Mouse (Mus musculus): ENCODE measurements around the gene Fam193b. TPM values are rescaled to one million over a fixed set of nuclear protein-coding genes. Genes with fewer than 3 reads are reported as not detected.
A peak's percentile ranks its signal among the peaks of the same experiment; 100 is the strongest.

Gene Fam193b
- polyA plus RNA-seq, 1 experiment from 2014 or later, result 8.7 TPM

GRCm38 (mm10) chr13:55542891-55543290 is 28.0 kb downstream of the Fam193b start:
- no peaks in the 10 kb centered on the region for H3K9me3 ChIP-seq (replicated peaks; ENCODE audit: control insufficient read depth, low read length)
- no peak overlapping the region for H3K4me2 ChIP-seq (ENCODE audit: low read depth, low read length)
- no peak for ATAC-seq (ENCODE audit: low read depth)
- 79% methylated on average over 4 of the region's 4 CpGs for WGBS (ENCODE audit: insufficient replicate concordance)
- no peak overlapping the region for H3K9ac ChIP-seq (ENCODE audit: low read depth, low read length)
- H3K36me3 ChIP-seq (ENCODE audit: control insufficient read depth, insufficient read depth), result peaks cover 11% of the 10 kb centered on the region
- no peaks in the 10 kb centered on the region for H3K27me3 ChIP-seq (ENCODE audit: control insufficient read depth, insufficient read depth, low read depth, low read length)
- no peak overlapping the region for H3K27ac ChIP-seq (ENCODE audit: low read length)
- H3K4me1 ChIP-seq (ENCODE audit: control insufficient read depth, low read depth, low read length), result peaks cover 21% of the 10 kb centered on the region
- H3K4me3 ChIP-seq (ENCODE audit: low read depth, low read length), result no peak overlapping the region

GRCm38 (mm10) chr13:55540933-55541332 is 30.0 kb downstream of the Fam193b start:
- WGBS (ENCODE audit: insufficient replicate concordance), result 72% methylated on average over 2 of the region's 2 CpGs
- Histone ChIP-seq H3K27ac (ENCODE audit: low read length) (no peak overlapping the region), H3K4me3 (ENCODE audit: low read depth, low read length) (no peak overlapping the region), H3K27me3 (ENCODE audit: control insufficient read depth, insufficient read depth, low read depth, low read length) (no peaks in the 10 kb centered on the region), H3K4me2 (ENCODE audit: low read depth, low read length) (no peak overlapping the region), H3K36me3 (ENCODE audit: control insufficient read depth, insufficient read depth) (peaks cover 11% of the 10 kb centered on the region), H3K9ac (ENCODE audit: low read depth, low read length) (no peak overlapping the region), H3K4me1 (ENCODE audit: control insufficient read depth, low read depth, low read length) (peaks cover 28% of the 10 kb centered on the region), H3K9me3 (replicated peaks; ENCODE audit: control insufficient read depth, low read length) (no peaks in the 10 kb centered on the region)
- no peak for ATAC-seq (ENCODE audit: low read depth)

- H3K27me3 ChIP-seq (ENCODE audit: control insufficient read depth, insufficient read depth, low read depth, low read length), result no peaks in the 10 kb centered on the region
- peaks cover 24% of the 10 kb centered on the region for H3K4me1 ChIP-seq (ENCODE audit: control insufficient read depth, low read depth, low read length)
- peak within 1 kb of the TSS; percentile 76 for H3K9ac ChIP-seq (ENCODE audit: low read depth, low read length)
- WGBS (ENCODE audit: insufficient replicate concordance), result under 1% methylated on average over 70 of the region's 70 CpGs
- peaks cover 14% of the 10 kb centered on the region for H3K36me3 ChIP-seq (ENCODE audit: control insufficient read depth, insufficient read depth)
- H3K9me3 ChIP-seq (replicated peaks; ENCODE audit: control insufficient read depth, low read length), result no peaks in the 10 kb centered on the region
- peak within 1 kb of the TSS; percentile 43; the same call in 1 of the 2 replicates for H3K27ac ChIP-seq (ENCODE audit: low read length)
- peak within 1 kb of the TSS; percentile 69 for H3K4me2 ChIP-seq (ENCODE audit: low read depth, low read length)
- H3K4me3 ChIP-seq (ENCODE audit: low read depth, low read length), result peak within 1 kb of the TSS; percentile 81
- peak; percentile 98 for ATAC-seq (ENCODE audit: low read depth)
These were observed 34.4 kb downstream of the Fam193b start, which contains the start of gene Ddx41 for GRCm38 (mm10) chr13:55536194-55537175. TSS of gene Ddx41 (minus strand) at chr13:55536658.

- Histone ChIP-seq H3K27ac (ENCODE audit: low read length) (no peak overlapping the region), H3K9ac (ENCODE audit: low read depth, low read length) (peak overlapping the region; percentile 76), H3K4me3 (ENCODE audit: low read depth, low read length) (peak overlapping the region; percentile 81), H3K4me2 (ENCODE audit: low read depth, low read length) (peak overlapping the region; percentile 69), H3K9me3 (replicated peaks; ENCODE audit: control insufficient read depth, low read length) (no peaks in the 10 kb centered on the region), H3K36me3 (ENCODE audit: control insufficient read depth, insufficient read depth) (peaks cover 14% of the 10 kb centered on the region), H3K4me1 (ENCODE audit: control insufficient read depth, low read depth, low read length) (peaks cover 24% of the 10 kb centered on the region), H3K27me3 (ENCODE audit: control insufficient read depth, insufficient read depth, low read depth, low read length) (no peaks in the 10 kb centered on the region)
- ATAC-seq (ENCODE audit: low read depth), result no peak
- WGBS (ENCODE audit: insufficient replicate concordance), result 17% methylated on average over 17 of the region's 17 CpGs
These were observed 35.1 kb downstream of the Fam193b start for GRCm38 (mm10) chr13:55535796-55536193.

- ATAC-seq (ENCODE audit: low read depth), result no peak
- 82% methylated on average over 15 of the region's 15 CpGs for WGBS (ENCODE audit: insufficient replicate concordance)
- Histone ChIP-seq H3K4me2 (ENCODE audit: low read depth, low read length) (peak overlapping the region; percentile 69), H3K36me3 (ENCODE audit: control insufficient read depth, insufficient read depth) (peaks cover 14% of the 10 kb centered on the region), H3K4me3 (ENCODE audit: low read depth, low read length) (peak overlapping the region; percentile 81; the same call in 1 of the 2 replicates), H3K27me3 (ENCODE audit: control insufficient read depth, insufficient read depth, low read depth, low read length) (no peaks in the 10 kb centered on the region), H3K9ac (ENCODE audit: low read depth, low read length) (peak overlapping the region; percentile 76; the same call in 1 of the 2 replicates), H3K4me1 (ENCODE audit: control insufficient read depth, low read depth, low read length) (peaks cover 23% of the 10 kb centered on the region), H3K27ac (ENCODE audit: low read length) (no peak overlapping the region), H3K9me3 (replicated peaks; ENCODE audit: control insufficient read depth, low read length) (no peaks in the 10 kb centered on the region)
These were observed 35.7 kb downstream of the Fam193b start for GRCm38 (mm10) chr13:55535191-55535590.

GRCm38 (mm10) chr13:55529198-55529915 is 41.6 kb downstream of the Fam193b start, which contains the start of gene Dok3:
TSS of gene Dok3 (minus strand) at chr13:55529296.
- peak within 1 kb of the TSS; percentile 32; the same call in 1 of the 2 replicates for H3K4me2 ChIP-seq (ENCODE audit: low read depth, low read length)
- H3K4me3 ChIP-seq (ENCODE audit: low read depth, low read length), result peak within 1 kb of the TSS; percentile 44
- no peaks in the 10 kb centered on the region for H3K9me3 ChIP-seq (replicated peaks; ENCODE audit: control insufficient read depth, low read length)
- peaks cover 32% of the 10 kb centered on the region for H3K4me1 ChIP-seq (ENCODE audit: control insufficient read depth, low read depth, low read length)
- ATAC-seq (ENCODE audit: low read depth), result peak; percentile 59
- H3K27me3 ChIP-seq (ENCODE audit: control insufficient read depth, insufficient read depth, low read depth, low read length), result no peaks in the 10 kb centered on the region
- H3K9ac ChIP-seq (ENCODE audit: low read depth, low read length), result peak within 1 kb of the TSS; percentile 36; the same call in 1 of the 2 replicates
- peak within 1 kb of the TSS; percentile 77 for H3K27ac ChIP-seq (ENCODE audit: low read length)
- 31% methylated on average over 8 of the region's 8 CpGs for WGBS (ENCODE audit: insufficient replicate concordance)
- peaks cover 10% of the 10 kb centered on the region for H3K36me3 ChIP-seq (ENCODE audit: control insufficient read depth, insufficient read depth)

DNA sequence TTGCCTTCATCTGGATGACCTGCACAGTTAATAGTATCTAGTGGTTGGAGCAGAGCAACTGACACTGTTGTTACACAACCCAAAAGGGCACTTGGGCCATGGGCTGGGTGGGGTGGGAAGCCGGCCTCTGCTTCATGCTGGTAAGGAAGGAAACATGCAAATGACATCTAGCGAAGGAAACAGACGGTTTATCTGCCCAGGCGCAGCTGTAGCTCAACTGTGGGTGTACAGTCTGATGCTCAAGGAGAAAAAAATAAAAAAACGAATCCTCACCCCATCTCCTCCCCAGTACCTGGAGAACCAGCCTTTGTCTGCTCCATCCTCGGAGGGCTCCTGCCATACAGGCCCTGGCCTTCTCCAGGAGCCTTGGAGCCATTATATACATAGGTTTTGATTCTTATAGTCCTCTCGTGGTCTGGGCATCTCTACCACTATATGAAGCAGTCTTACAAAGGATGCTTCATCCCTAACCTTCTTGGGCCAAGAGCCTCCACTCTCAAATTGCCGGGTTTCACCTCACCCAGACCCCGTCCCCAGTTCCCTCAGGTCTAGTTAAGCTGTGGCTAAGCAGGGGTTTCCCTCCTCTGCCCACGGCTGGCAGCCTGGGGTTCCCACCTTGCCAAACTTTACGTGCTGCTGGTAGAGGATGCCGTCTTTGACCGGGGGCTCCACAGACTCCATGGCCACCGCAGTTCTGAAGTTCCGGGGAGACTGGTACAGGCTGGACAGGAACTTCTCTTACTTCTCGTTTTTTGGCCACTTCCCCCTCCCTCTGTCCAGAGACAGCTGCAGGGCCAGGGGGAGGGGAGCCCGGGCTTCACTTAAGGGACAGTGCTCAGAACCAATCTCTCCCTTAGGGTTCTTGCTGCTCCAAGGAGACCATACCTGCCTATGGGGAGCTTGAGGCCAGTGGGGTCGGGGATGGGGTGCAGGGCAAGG is 42.8 kb downstream of the Fam193b start:
- H3K27ac ChIP-seq (ENCODE audit: low read length), result peak overlapping the region; percentile 77
- peak overlapping the region; percentile 32; the same call in 1 of the 2 replicates for H3K4me2 ChIP-seq (ENCODE audit: low read depth, low read length)
- H3K9ac ChIP-seq (ENCODE audit: low read depth, low read length), result peak overlapping the region; percentile 20; the same call in 1 of the 2 replicates
- peaks cover 35% of the 10 kb centered on the region for H3K4me1 ChIP-seq (ENCODE audit: control insufficient read depth, low read depth, low read length)
- WGBS (ENCODE audit: insufficient replicate concordance), result 21% methylated on average over 18 of the region's 18 CpGs
- peak overlapping the region; percentile 44 for H3K4me3 ChIP-seq (ENCODE audit: low read depth, low read length)
- H3K9me3 ChIP-seq (replicated peaks; ENCODE audit: control insufficient read depth, low read length), result no peaks in the 10 kb centered on the region
- H3K27me3 ChIP-seq (ENCODE audit: control insufficient read depth, insufficient read depth, low read depth, low read length), result no peaks in the 10 kb centered on the region
- peak; percentile 52 for ATAC-seq (ENCODE audit: low read depth)
- H3K36me3 ChIP-seq (ENCODE audit: control insufficient read depth, insufficient read depth), result peaks cover 4% of the 10 kb centered on the region

DNA sequence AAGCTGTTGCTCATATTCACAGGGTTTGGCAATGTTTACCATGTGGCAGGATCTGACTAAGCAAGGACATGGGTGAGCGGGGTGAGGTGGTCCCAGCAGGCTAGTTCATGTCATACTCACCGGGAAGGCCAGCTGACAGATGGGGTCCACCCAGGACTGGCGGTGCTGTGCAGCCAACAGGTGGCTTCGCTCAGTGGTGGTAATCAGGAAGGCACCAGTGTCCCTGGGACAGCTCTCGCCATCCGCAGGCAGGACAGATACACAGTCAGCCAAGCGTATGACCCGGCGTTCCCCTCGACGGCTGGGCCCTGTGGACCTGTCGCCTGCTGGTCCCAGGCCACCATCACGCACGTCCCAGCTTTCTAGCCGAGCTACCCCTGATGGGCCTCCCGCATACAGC is 43.7 kb downstream of the Fam193b start:
- peak overlapping the region; percentile 55 for H3K27ac ChIP-seq (ENCODE audit: low read length)
- H3K4me2 ChIP-seq (ENCODE audit: low read depth, low read length), result peak overlapping the region; percentile 19; the same call in 1 of the 2 replicates
- H3K9me3 ChIP-seq (replicated peaks; ENCODE audit: control insufficient read depth, low read length), result no peaks in the 10 kb centered on the region
- peaks cover 35% of the 10 kb centered on the region for H3K4me1 ChIP-seq (ENCODE audit: control insufficient read depth, low read depth, low read length)
- 0 out of 2 replicates have a peak overlapping the region, but pooled peaks have one; percentile 18 for H3K9ac ChIP-seq (ENCODE audit: low read depth, low read length)
- peaks cover 2% of the 10 kb centered on the region for H3K36me3 ChIP-seq (ENCODE audit: control insufficient read depth, insufficient read depth)
- no peaks in the 10 kb centered on the region for H3K27me3 ChIP-seq (ENCODE audit: control insufficient read depth, insufficient read depth, low read depth, low read length)
- ATAC-seq (ENCODE audit: low read depth), result no peak
- H3K4me3 ChIP-seq (ENCODE audit: low read depth, low read length), result peak overlapping the region; percentile 34
- WGBS (ENCODE audit: insufficient replicate concordance), result 47% methylated on average over 16 of the region's 16 CpGs
